Mouse (Mus musculus) embryonic facial prominence, embryonic 15.5 days (tissue): ENCODE results near the gene Cabin1. TPM values are rescaled to one million over a fixed set of nuclear protein-coding genes. Genes with fewer than 3 reads are reported as not detected.

Source experiments
- ATAC-seq: fragments of 200-750 bp; cut with Nextera tagmentation; 2 replicates; pipeline ENCODE4 v1.8.0; 2017; ENCODE audit warnings: low read depth, moderate TSS enrichment; ENCODE audit not compliant: insufficient number of reproducible peaks, low FRiP score, low TSS enrichment
- H3K27ac ChIP-seq: fragments of 300-500 bp; sonication (generic); replicated peaks from 2 replicates; pipeline ENCODE4 v1.5.1; 2015; ENCODE audit warnings: mild to moderate bottlenecking, inconsistent platforms
- H3K27me3 ChIP-seq: fragments of 300-500 bp; sonication (generic); 2 replicates; pipeline ENCODE4 v1.6.1; 2015; ENCODE audit warnings: inconsistent platforms
- H3K36me3 ChIP-seq: fragments of 300-500 bp; sonication (generic); 2 replicates; pipeline ENCODE4 v1.6.1; 2015; ENCODE audit warnings: mild to moderate bottlenecking, inconsistent platforms
- H3K4me1 ChIP-seq: fragments of 300-500 bp; sonication (generic); 2 replicates; pipeline ENCODE4 v1.6.1; 2015; ENCODE audit warnings: inconsistent platforms
- H3K4me2 ChIP-seq: fragments of 300-500 bp; sonication (generic); replicated peaks from 2 replicates; pipeline ENCODE4 v1.6.1; 2015; ENCODE audit warnings: mild to moderate bottlenecking, inconsistent platforms
- H3K4me3 ChIP-seq: fragments of 300-500 bp; sonication (generic); replicated peaks from 2 replicates; pipeline ENCODE4 v1.5.1; 2015; ENCODE audit warnings: mild to moderate bottlenecking, inconsistent platforms
- H3K9ac ChIP-seq: fragments of 300-500 bp; sonication (generic); 2 replicates; pipeline ENCODE4 v1.6.1; 2015; ENCODE audit warnings: inconsistent platforms
- H3K9me3 ChIP-seq: fragments of 300-500 bp; sonication (generic); replicated peaks from 2 replicates; pipeline ENCODE4 v1.6.1; 2016; ENCODE audit warnings: inconsistent platforms
- WGBS: fragments of 180-500 bp; shearing (Covaris S2); methylation state at CpG from one replicate; pipeline ENCODE4 v1.1.7; 2015; 5-methylcytosine and 5-hydroxymethylcytosine counted together
- polyA plus RNA-seq: library from polyadenylated mRNA; unstranded; fragments of >200 nt; fragmentation: Nextera tagmentation; extraction: Ambion mirVana; gene quantifications from 2 replicates; pipeline ENCODE4 v1.2.1, GENCODE M21; 2015

Gene Cabin1
- polyA plus RNA-seq, 1 experiment from 2014 or later, result 30.0 TPM

DNA sequence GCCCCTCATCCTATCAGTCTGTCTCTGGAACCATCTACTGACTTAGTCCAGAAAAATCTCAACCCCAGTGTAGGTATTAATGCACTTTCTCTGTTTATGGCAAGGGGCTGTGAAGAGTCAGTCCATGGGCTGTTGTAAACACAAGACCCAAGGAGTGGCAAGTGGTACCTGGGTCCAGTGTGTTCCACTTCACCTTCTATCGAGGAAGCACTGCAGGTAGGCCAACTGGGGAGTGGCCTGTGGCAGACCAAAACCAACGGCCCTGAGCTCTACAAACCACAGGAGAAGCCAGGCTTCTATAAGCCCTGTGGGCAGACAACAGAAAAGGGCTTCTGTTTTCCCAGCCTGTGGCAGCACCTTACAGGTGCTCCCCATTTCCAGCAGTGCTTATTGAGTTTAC, 86.6 kb downstream of the Cabin1 start:
- no peak for ATAC-seq
- Histone ChIP-seq H3K9ac (no peak overlapping the region), H3K4me2 (no peak overlapping the region), H3K27me3 (no peaks in the 10 kb centered on the region), H3K9me3 (no peaks in the 10 kb centered on the region), H3K36me3 (peaks cover 12% of the 10 kb centered on the region; the same call in 1 of the 2 replicates), H3K4me1 (peaks cover 25% of the 10 kb centered on the region), H3K27ac (peak overlapping the region; percentile 83), H3K4me3 (no peak overlapping the region)
- WGBS, result 77% methylated on average over 2 of the region's 2 CpGs

DNA sequence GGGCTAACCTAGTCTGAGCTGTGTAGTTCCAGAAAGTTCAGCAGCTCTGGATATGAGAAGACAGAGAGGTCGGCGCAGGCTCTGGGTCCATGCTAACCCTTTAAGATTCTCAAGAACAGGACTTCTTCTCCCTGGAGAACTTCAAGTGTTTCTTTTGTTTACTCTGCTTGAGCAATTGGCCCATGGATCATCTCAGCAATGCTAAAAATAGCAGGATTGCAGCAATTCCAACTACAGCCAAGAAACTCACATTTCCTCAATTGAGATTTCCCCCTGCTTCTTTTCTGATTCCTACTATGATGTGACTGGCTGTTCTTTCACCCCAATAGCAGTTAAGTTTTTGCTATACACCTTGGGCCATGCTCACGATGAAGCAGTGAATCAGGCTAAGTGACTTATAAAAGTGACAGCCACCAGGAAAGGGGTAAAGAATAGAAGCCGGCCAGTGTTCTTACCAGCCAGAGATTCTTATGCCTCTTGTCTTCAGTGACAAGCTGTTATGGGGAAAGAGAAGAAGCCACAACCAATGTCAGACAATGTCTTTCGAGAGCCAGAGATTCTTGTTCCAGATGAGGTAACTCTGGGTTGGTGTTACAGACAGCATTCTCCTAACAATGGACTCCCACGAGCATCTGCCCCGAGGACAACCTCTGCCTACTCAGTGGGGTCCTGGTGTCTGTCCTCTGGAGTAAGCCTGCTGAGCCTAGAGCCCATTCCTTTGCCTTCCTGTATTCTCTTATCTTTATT, 87.1 kb downstream of the Cabin1 start:
- Histone ChIP-seq H3K4me1 (peaks cover 25% of the 10 kb centered on the region), H3K27me3 (no peaks in the 10 kb centered on the region), H3K4me2 (no peak overlapping the region), H3K27ac (peak overlapping the region; percentile 83), H3K9ac (no peak overlapping the region), H3K9me3 (no peaks in the 10 kb centered on the region), H3K4me3 (no peak overlapping the region), H3K36me3 (peaks cover 12% of the 10 kb centered on the region; the same call in 1 of the 2 replicates)
- ATAC-seq, result no peak
- WGBS, result 72% methylated on average over 7 of the region's 7 CpGs

DNA sequence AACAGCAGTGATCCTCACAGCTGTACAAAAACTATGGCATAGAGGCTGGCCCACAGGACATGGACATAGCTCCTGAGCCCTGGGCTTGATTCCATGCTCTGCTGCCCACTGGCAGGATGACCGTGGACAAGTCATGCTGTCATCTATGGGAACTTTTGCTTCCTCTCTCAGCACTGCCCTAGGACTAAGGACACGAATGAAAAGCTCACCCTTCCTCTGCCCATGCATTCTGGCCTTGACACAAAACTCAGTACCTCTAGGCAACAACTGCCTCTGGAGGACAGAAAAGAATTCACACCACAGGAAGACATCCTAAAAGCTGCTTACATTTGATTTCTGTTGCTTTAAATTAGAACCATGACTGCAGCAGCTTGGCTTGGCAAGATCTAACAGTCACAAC, 87.9 kb downstream of the Cabin1 start:
- H3K9ac ChIP-seq, result no peak overlapping the region
- WGBS, result 72% methylated on average over 2 of the region's 2 CpGs

DNA sequence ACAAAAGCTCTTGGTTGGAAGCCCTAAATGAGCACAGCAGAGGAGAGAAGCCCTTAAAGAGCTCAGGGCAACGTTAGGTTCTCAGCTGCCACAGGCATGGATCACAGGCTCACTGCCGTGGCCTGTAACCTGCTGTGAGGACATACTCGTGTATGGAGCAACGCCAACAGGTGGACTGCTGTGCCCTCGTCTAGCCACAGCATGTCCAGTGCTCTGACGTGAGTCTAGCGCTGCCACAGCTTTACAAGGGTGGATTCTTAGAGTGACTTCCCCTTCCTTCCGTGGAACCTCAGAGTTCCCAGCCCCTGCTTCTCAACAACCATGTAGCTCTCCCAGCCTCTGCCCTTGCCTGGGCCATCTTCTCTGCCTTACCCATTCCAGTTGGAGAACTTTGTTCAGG, 88.5 kb downstream of the Cabin1 start:
- Histone ChIP-seq H3K9me3 (no peaks in the 10 kb centered on the region), H3K4me2 (no peak overlapping the region), H3K9ac (no peak overlapping the region), H3K27ac (no peak overlapping the region), H3K4me3 (no peak overlapping the region), H3K36me3 (peaks cover 18% of the 10 kb centered on the region), H3K4me1 (peaks cover 25% of the 10 kb centered on the region), H3K27me3 (no peaks in the 10 kb centered on the region)
- WGBS, result 74% methylated on average over 8 of the region's 8 CpGs
- no peak for ATAC-seq

More for the DNA sequence above, 87.9 kb downstream of the Cabin1 start:
- peaks cover 13% of the 10 kb centered on the region for H3K36me3 ChIP-seq
- H3K4me3 ChIP-seq, result no peak overlapping the region
- no peak for ATAC-seq
- no peak overlapping the region for H3K4me2 ChIP-seq
- H3K27me3 ChIP-seq, result no peaks in the 10 kb centered on the region
- no peaks in the 10 kb centered on the region for H3K9me3 ChIP-seq
- H3K4me1 ChIP-seq, result peaks cover 25% of the 10 kb centered on the region
- peak overlapping the region; percentile 83 for H3K27ac ChIP-seq

DNA sequence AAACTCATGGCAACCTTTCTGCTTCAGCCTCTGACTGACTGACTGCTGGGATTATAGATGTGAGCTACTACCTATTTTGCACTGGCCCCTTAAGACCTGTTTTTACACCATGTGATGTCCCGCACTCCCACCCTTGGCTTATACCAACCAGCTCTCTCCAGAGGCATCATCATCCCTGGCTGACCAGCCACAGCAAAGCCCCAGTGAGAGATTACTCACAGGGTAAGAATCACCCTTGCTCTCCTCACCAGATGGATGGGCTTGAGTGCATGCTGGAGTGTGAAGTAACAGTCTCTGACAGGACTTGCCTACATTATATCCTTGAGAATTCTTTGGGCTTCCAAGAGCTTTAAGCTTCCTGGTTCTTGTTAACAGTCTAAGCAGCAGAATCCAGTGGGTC, 94.2 kb downstream of the Cabin1 start:
- H3K4me2 ChIP-seq, result no peak overlapping the region
- no peak overlapping the region for H3K27ac ChIP-seq
- H3K36me3 ChIP-seq, result peaks cover 19% of the 10 kb centered on the region
- no peak overlapping the region for H3K9ac ChIP-seq
- H3K9me3 ChIP-seq, result no peaks in the 10 kb centered on the region
- no peaks in the 10 kb centered on the region for H3K27me3 ChIP-seq
- H3K4me3 ChIP-seq, result no peak overlapping the region
- WGBS, result 94% methylated on average over 1 of the region's 1 CpGs
- ATAC-seq, result no peak
- H3K4me1 ChIP-seq, result peaks cover 27% of the 10 kb centered on the region

DNA sequence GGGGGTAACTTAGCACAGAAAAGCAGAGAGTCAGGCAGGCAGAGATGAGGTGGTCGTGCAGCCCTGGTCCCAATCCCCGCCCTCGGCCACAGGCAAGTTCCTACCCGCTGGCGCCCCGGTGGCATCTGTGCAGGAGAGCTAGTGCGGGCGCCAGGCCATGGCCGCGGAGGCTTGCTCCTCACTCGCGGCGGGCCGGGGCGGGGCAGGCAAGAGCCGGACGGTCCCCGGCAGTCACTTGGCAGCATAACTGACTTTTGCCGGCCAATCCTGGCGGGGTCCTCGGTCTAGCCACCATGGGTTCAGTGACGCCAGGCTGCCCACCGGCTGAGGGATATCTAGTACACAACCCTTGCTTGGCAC, 96.2 kb downstream of the Cabin1 start:
- H3K36me3 ChIP-seq, result peaks cover 26% of the 10 kb centered on the region
- 1% methylated on average over 23 of the region's 23 CpGs for WGBS

DNA sequence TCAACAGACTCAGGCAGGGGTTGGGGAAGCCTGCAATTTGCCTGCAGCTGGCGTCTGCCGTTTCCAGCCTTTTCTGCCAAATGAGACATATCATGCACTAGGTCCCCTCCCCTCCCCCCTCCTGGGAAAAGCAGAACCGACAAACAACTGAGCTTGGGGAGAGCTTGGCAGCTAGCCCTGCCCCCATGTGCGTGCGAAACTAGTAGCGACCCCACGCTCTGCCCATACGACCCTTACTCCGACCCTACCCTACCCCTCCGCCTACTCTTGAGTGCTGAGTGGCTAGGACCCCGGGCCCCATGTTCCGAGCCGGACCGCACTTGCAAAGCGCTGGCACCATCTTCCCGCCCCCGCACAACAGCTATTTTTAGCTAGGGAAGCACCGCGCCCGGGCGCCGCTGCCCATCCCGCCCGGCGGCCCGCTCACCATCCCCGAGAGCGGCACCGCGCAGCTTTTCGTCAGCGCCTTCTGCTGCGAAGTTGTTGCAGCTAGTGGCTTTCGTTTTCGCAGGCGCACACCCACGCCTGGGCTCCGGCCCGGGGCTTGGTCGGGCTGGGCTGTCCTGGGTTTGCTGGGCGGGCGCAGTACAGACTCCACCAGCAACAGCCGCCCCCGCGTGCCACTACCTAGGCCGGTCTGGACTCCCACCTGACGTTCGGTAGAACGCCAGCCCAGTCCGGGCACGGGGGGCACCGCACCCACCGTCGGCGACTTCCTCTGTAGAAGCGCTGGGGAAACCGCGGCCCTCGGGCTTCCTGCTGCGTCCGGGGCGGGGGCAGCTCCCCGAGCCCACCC, 96.8 kb downstream of the Cabin1 start:
- WGBS, result under 1% methylated on average over 63 of the region's 63 CpGs
- H3K4me3 ChIP-seq, result peak overlapping the region; percentile 57
- peak overlapping the region; percentile 80 for H3K27ac ChIP-seq
- no peaks in the 10 kb centered on the region for H3K27me3 ChIP-seq
- H3K36me3 ChIP-seq, result peaks cover 28% of the 10 kb centered on the region
- H3K4me2 ChIP-seq, result peak overlapping the region; percentile 87
- H3K9me3 ChIP-seq, result no peaks in the 10 kb centered on the region
- peak; percentile 77 for ATAC-seq
- H3K9ac ChIP-seq, result peak overlapping the region; percentile 42
- H3K4me1 ChIP-seq, result peaks cover 30% of the 10 kb centered on the region

More for the DNA sequence above, 96.2 kb downstream of the Cabin1 start:
- Histone ChIP-seq H3K9me3 (no peaks in the 10 kb centered on the region), H3K27ac (peak overlapping the region; percentile 80), H3K4me1 (peaks cover 30% of the 10 kb centered on the region), H3K4me2 (peak overlapping the region; percentile 87), H3K4me3 (peak overlapping the region; percentile 57), H3K9ac (peak overlapping the region; percentile 42), H3K27me3 (no peaks in the 10 kb centered on the region)
- ATAC-seq, result peak; percentile 68

DNA sequence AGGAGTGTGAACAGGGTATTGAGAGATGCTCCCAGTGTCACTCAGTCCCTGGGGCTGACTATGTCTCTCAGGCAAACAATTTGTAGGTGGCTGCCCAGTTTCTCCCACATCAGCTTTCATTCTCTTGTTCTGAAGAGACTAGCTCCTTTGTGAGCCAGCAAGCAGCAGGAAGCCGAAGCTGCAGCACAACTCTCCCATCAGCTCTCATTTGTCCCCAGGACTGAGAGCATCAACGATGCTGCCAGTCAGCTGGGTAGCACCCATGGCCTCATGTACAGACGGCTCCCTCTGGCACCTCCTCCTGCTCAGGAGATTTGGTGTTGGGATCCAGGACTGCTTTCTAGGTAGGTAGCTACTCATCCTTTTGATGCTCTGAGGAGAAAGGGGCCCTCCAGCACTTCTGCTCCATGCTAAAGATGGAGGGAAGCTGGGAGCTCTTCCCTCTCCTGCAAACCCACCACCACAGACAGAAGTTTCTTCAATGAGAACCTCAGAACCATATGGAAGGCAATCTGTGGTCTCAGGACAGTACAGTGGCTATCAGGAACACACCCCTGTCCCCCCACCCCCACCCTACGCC, 97.6 kb downstream of the Cabin1 start:
- Histone ChIP-seq H3K36me3 (peaks cover 33% of the 10 kb centered on the region), H3K27ac (0 out of 2 replicates have a peak overlapping the region, but pooled peaks have one; percentile 61), H3K9ac (0 out of 2 replicates have a peak overlapping the region, but pooled peaks have one; percentile 42), H3K4me1 (peaks cover 30% of the 10 kb centered on the region), H3K27me3 (no peaks in the 10 kb centered on the region), H3K4me2 (peak overlapping the region; percentile 87), H3K4me3 (peak overlapping the region; percentile 57), H3K9me3 (no peaks in the 10 kb centered on the region)
- 42% methylated on average over 4 of the region's 4 CpGs for WGBS
- no peak for ATAC-seq

DNA sequence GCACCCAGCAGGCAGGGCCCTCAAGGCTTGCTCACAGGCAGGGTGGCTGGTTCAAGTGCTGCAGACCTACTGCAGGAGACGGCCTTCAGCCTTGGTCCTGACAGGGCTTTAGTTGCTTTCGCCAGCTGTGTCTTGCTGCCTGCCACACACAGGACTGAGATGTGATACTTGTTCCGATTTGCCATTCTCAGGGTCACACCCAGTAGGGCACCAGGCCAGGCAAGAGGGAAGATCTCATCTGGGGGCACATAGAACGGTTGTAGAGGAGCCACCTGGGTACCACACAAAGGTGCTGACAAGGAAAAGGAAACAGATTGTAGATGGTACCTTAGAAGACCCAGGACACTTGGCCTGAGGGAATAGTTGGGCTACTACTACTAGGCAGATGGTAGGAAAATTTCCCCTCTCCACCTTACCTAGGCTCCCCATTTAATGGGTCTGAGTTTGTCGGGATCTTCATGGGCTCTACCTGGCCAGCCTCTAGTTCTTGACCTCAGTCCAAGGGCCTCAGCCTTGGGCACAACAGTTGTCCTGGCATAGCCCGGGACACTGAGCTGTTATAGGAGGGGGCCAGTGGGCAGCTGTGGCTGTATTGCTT, 99.4 kb downstream of the Cabin1 start:
- peaks cover 30% of the 10 kb centered on the region for H3K4me1 ChIP-seq
- ATAC-seq, result no peak
- no peak overlapping the region for H3K27ac ChIP-seq
- H3K27me3 ChIP-seq, result no peaks in the 10 kb centered on the region
- no peak overlapping the region for H3K4me2 ChIP-seq
- no peak overlapping the region for H3K4me3 ChIP-seq
- H3K36me3 ChIP-seq, result peaks cover 26% of the 10 kb centered on the region; the same call in 1 of the 2 replicates
- no peaks in the 10 kb centered on the region for H3K9me3 ChIP-seq
- no peak overlapping the region for H3K9ac ChIP-seq
- WGBS, result 87% methylated on average over 6 of the region's 6 CpGs

DNA sequence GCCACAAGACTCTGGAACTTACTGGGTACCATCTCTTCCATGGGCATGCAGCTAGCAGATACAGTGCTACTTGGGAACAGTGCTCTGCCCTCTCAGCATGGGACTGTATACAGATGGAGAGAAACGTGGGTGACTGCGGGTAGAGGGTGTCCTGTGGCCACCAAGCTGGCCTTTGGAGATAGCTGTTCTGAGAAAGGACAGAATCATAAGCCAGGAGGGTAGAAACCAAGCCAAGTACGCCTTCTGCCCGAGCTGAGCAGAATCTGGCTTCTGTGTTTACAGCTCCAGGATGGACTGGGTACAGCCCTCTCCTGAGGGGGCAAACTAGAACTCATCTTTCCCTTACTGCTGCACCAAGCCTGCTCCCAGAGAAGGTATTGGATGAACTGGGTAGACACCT, 101.6 kb downstream of the Cabin1 start:
- peaks cover 24% of the 10 kb centered on the region for H3K4me1 ChIP-seq
- no peaks in the 10 kb centered on the region for H3K27me3 ChIP-seq
- H3K4me2 ChIP-seq, result no peak overlapping the region
- H3K27ac ChIP-seq, result no peak overlapping the region
- no peak overlapping the region for H3K9ac ChIP-seq
- no peak for ATAC-seq
- 97% methylated on average over 4 of the region's 4 CpGs for WGBS
- no peak overlapping the region for H3K4me3 ChIP-seq
- H3K36me3 ChIP-seq, result peaks cover 37% of the 10 kb centered on the region
- H3K9me3 ChIP-seq, result no peaks in the 10 kb centered on the region

DNA sequence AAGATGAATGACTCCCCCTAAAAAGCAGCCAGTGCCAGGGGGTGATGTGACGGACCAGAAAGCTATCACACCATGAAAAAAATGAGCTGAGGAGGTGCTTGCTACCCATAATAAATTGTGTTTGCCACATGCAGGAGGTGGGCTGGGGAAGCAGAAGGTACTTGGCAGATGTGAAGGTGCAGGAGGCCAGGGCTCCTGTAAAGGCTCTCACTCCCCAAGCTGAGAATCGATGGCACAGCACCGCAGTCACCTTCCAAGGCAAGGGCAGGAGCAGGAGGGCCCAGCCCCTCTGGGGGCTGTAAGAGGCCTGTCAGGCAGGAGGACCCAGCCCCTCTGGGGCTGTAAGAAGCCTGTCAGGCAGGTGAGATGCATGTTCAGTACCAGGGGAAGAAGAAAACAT, 102.3 kb downstream of the Cabin1 start:
- no peak for ATAC-seq
- H3K4me1 ChIP-seq, result peaks cover 21% of the 10 kb centered on the region
- 78% methylated on average over 3 of the region's 3 CpGs for WGBS
- no peak overlapping the region for H3K9ac ChIP-seq
- H3K4me3 ChIP-seq, result no peak overlapping the region
- H3K9me3 ChIP-seq, result no peaks in the 10 kb centered on the region
- no peak overlapping the region for H3K27ac ChIP-seq
- H3K36me3 ChIP-seq, result peaks cover 44% of the 10 kb centered on the region
- no peaks in the 10 kb centered on the region for H3K27me3 ChIP-seq
- no peak overlapping the region for H3K4me2 ChIP-seq
